Mouse (Mus musculus) 3134 (cell line): ENCODE measurements around the gene Peg10.
"Not testable (repeated sequence)": the region's sequence is repeated elsewhere in the genome, so short reads cannot be mapped to it uniquely, and the experiment has no call there.

ENCODE experiments used
- DNase-seq: peaks from one replicate; pipeline ENCODE4 v3.0.0-alpha.2; 2011; ENCODE audit warnings: low spot score; ENCODE audit not compliant: insufficient read length; ENCODE audit errors: extremely low read depth

The Peg10 gene

DNA sequence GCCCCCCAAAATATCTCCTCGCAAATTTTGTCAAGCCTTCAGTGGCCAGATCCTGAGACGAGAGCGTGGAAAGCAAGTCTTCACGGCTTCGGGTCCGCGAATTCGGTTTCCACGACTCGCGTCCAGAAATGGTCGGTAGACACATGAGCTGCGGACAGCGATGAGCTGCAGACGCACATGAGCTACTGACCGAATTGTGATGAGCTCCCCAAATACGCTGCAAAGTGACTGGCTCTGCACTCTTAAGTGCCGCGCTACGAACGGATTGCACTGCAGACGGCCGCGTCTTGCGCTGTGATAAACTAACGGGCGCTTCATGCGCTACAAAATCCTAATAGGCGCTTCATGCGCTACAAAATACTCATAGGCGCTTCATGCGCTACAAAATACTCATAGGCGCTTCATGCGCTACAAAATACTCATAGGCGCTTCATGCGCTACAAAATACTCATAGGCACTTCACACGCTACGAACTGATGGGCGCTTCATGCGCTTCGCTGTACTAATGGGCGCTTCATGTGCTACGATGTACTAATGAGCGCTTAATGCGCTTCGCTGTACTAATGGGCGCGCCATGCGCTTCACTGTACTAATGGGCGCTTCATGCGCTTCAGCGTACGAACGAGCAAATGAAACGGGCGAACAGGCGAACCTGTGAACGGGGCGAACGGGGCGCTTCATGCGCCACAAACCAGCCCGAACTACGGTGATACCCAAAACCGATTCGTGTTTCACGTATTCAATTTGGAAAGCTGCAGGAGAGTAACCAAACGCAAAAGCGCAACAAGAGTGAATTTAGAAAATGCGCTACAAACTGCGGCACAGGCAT, 785 bp downstream of the Peg10 start:
- DNase-seq = no peak

DNA sequence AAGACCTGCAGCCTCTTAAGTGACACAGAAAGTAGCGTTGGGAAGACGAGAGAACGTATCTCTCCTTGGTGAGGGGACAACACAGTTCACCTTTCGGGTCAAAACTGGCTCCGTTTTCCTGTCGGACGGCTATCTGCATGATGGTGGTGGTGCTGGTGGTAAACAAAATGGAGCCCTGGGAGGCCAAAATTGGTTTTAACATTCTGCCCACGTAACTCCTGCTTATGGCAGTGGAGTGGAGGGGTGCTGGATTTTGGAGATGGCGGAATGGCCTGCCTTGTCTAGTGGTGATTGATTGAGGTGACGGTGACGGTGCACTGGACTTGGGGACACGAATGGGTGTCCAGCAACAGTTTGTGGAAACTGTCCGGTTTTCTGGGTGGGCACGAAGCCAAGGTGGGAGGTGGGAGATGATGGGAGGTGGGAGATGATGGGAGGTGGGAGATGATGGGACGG, 1.4 kb downstream of the Peg10 start:
- DNase-seq = no peak

DNA sequence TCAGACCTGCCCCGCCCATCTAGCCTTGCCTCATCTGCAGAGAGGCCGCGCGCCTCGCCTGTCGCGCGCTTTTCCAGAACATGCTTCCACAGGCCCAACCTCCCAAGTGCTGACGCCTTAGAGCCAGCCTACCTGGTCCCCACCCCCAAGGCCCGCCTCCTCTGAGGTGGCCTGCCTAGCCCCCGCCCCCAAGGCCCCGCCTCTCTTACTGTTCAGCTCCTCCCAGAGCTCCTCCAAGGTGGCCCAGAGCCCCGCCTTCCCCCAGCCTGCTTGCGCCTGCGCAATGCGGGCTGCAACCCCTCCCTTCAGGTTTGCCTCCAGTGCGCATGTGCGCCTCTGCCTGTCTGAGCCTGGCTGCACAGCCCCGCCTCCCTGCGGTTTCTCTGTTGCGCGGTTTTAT, 2.0 kb downstream of the Peg10 start:
- DNase-seq = no peak

DNA sequence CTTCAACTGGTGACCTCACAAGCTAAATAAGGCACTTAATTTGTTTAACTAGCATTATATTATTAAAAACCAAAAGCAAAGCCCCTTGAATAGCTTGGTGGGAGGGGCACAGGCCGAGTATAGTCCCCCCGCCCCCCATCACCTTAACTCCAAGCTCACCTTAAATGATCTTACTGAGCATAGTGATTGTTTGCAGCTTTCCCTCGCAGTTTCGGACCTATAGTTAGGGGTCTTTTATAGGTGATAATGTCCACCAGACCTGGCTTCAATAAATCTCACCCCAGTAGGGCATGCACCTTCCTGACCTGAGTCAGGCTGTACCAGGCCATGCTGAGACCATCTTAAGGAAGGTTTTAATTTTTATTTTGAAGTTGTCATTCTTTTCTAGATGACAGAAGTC, 4.2 kb downstream of the Peg10 start:
- DNase-seq = no peak

DNA sequence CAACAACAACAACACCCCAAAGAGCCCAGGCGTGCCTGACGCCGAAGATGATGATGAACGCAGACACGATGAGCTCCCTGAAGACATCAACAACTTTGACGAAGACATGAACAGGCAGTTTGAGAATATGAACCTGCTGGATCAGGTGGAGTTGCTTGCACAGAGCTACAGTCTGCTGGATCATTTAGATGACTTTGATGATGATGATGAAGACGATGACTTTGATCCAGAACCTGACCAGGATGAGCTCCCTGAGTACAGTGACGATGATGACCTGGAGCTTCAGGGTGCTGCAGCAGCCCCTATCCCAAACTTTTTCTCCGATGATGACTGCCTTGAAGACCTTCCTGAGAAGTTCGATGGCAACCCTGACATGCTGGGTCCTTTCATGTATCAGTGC, 7.2 kb downstream of the Peg10 start:
- DNase-seq = no peak

DNA sequence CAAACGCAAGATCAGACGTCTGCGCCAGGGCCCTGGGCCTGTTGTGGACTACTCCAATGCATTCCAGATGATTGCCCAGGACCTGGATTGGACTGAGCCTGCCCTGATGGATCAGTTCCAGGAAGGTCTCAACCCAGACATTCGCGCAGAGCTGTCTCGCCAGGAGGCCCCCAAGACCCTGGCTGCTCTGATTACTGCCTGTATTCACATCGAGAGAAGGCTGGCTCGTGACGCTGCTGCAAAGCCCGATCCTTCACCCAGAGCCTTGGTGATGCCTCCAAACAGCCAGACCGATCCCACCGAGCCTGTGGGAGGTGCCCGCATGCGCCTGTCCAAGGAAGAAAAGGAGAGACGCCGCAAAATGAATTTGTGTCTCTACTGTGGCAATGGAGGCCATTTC, 7.8 kb downstream of the Peg10 start:
- DNase-seq = no peak

DNA sequence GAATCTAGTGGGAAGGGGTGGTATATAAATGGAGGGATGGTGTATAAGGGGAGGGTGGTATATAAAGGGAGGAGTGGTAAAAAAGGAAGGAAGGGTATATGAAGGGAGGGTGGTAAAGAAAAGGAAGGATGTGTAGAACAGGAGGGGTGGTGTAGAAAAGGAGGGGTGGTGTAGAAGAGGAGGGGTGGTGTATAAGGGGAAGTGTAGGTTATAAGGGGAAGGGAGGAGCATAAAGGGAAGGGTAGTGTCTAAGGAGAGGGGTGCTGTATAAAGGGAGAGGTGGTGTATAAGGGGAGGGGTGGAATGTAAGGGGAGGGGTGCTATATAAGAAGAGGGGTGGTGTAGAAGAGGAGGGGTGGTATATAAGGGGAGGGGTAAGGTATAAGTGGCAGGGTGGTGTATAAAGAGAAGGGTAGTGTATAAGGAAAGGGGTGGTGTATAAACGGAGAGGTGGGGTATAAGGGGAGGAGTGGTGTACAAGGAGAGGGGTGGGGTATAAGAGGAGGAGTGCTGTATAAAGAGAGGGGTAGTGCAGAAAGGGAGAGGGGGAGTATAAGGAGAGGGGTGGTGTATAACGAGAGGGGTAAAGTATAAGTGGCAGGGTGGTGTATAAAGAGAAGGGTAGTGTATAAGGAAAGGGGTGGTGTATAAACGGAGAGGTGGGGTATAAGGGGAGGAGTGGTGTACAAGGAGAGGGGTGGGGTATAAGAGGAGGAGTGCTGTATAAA, 14.5 kb downstream of the Peg10 start:
- DNase-seq = not testable (repeated sequence)

DNA sequence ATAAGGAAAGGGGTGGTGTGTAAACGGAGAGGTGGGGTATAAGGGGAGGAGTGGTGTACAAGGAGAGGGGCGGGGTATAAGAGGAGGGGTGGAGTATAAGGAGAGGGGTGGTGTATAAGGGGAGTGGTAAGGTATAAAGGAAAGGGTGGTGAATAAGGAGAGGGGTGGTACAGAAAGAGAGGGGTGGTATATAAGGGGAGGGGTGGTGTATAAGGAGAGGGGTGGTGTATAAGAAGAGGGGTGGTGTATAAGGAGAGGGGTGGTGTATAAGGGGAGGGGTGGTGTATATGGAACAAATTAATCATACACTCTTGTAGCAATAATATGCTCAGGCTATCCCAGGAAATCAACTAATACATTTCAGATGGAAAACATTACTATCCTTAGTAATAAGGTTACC, 15.1 kb downstream of the Peg10 start:
- no peak for DNase-seq

DNA sequence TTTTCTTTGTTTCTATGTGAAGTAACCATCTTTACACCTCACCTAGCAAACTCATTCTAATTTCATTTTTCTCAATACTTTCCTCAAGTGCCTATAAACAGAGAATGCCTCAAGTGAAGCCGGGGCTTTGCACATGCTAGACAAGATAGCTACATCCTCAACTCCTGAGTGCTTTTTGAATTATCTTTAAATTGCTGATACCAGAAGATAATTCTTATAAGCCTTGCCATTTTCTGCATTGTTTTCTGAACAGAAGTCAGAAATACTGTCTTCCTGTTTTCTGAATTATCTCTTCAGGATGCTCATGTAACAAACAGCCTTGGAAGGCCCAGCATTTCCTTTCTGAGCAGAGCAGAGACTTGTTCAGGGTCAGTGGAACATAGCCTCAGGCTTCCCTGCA, 49.2 kb downstream of the Peg10 start:
- DNase-seq = no peak

DNA sequence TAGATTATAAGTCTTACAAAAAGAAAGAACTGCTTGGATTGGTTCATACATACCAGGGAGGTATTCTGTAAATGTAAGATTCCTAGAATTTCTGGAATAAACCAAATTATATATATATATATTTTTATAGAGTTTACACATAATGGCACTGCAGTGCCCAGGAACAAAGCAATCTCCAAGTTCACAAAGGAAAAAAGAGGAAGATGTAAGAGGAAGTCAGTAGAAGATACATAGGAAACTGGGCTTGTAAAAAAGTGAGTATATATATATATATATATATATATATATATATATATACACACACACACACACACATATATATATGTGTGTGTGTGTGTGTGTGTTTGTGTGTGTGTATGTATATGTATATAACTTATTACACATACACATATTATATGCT, 50.2 kb downstream of the Peg10 start:
- not testable (repeated sequence) for DNase-seq

DNA sequence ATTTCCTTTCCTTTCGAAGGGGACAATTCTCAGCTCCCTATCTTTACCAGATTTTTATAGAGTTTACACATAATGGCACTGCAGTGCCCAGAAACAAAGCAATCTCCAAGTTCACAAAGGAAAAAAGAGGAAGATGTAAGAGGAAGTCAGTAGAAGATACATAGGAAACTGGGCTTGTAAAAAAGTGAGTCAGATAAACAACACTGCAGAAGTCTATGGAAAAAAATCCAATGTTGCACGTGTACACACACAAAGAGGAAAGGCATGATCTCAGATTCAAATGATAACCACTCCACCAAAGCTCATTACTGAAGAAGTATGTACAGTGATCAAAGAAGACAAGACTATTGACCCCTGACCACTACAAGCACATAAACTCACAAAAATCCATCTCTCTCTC, 51.3 kb downstream of the Peg10 start:
- DNase-seq = no peak

DNA sequence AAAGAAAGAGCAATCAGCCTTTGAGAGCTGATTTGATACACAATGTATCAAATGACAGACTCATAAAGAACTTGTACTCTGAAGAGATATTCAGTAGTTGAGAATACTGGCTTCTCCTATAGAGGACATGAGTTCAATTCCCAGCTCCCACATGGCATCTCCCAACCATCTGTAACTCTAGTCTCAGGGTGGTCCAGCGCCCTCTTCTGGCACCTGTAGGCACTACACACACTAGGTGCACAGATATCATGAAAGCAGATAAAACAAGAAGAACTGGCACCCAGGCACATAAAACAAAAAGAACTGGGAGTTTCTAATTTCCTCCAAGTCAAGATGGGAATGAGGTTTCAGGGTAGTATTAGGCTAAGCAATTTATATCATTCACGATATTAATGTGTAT, 52.3 kb downstream of the Peg10 start:
- DNase-seq = no peak

DNA sequence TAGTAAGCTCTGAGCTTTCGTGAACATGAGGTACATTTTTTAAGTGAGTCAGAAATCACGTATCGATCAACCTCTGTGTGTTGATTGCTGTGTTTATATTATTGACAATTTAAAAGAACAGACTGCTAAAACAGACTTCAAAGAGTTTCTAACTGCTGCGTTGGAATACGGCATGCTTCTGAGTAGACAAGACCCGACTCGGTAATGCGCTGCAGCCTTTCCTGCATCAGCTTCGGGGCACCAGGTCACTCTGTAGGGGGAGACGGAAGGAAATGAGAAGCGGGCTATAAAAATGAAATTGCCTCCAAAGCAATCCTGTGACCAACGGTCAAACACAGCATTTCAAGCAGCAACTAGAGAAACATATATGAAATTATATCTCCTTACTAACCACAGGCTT, 59.9 kb downstream of the Peg10 start:
- DNase-seq = no peak
